Mouse (Mus musculus) megakaryocyte, adult 5-6 weeks (primary cell): Measurements from ENCODE around the gene Mdh1b. TPM values are rescaled to one million over a fixed set of nuclear protein-coding genes. Genes with fewer than 3 reads are reported as not detected.

Experiments
- ATAC-seq: 2 replicates; pipeline ENCODE4 v1.8.0; 2016; ENCODE audit warnings: mild to moderate bottlenecking, inconsistent platforms; ENCODE audit not compliant: poor library complexity, severe bottlenecking
- total RNA-seq, 2 experiments: library from RNA; stranded (forward) in 1 of 2; stranded (reverse) in 1 of 2; fragments of 153-499, 151-499 nt in 1 of 2; fragments of 221-1000, 200-1000 nt in 1 of 2; gene quantifications; 2 replicates each; pipeline versions ENCODE4 v1.2.3 to v1.2.4; 2015 to 2017

The Mdh1b gene
- total RNA-seq (2015) (not detected in 2 replicates), total RNA-seq (2017) (not detected in 2 replicates)

DNA sequence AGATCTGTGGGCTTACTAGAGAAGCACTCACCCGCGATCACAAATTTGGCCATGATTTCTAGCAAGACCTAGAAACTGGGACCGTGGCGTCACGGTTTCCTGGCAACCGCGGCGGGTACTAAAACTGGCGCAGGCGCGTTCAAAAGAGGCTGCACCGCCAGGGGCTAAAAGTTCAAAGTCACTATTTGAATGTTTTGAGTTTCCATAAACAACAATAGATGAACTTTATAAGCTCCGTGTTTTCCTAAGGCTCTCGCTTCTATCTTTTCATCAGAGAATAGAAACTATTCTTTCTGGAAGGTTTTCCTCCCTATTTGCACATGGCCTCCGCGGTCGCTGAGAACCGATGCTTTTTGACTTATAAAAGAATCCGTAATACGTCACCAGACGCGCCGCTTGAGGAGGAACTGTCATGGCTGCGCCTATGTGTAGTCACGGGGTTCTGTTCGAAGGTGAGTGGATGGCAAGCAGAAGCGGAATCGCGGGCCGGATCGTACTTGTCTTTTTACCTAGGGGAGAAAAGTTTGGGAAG is at the start of gene Mdh1b, which contains the start of gene Fastkd2:
Gene Mdh1b, minus strand, starts transcription at position 79 of the 532 bp plus-strand sequence.
Gene Fastkd2, plus strand, starts transcription at position 375 of the 532 bp plus-strand sequence.
- ATAC-seq = peak; percentile 100

DNA sequence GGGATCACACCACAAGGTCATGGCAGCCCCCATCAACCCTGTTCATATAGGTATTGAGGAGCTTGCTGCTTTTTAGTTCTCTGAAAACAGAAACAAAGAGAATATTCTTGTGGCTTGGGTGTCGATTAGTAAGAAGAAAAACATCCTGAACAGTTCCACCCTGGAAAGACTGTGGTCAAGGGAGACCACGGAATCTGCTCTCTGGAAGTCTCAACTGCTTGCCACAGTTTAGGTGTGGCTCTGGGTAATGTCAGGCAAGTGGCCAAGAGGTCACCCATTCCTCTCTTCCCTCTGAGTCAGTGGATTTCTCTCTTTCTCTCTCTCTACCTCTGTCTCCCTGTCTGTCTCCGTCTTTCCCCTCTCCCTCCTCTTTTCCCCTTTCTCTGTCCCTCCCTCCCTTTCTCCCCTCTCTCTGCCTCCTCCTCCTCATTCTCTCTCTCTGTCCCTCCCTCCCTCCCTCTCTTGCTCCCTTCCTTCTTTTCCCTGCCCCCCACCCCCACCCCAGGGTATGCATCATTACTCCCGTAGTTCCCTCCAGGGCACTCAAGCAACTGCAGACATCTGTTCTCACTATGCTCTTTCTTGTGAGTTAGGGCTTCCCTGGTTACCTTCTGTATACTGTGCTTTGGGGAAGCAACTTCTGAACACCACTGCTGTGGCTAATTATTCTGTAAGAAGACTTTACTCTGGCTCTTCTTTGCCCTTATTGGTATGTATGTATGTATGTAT is 46.9 kb upstream of the Mdh1b start:
- no peak for ATAC-seq

DNA sequence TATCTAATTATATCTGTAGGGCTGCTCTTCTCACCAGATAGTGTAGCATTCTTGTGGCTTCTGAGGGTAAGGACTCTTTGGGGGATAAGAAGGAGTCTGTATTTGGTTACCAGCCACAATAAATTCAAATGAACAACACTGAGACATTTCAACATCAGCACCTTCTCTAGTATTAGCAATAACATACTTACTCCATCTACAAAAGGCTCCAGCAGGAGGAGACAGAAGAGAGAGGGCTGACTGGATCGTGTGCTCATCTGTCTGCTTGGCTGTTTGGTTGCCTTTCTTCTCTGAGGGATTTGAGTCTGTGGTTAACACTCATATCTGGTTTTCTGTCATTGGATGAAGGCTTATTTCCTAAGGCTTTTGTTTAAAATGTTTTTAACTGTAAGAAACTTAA is 46.3 kb upstream of the Mdh1b start:
- ATAC-seq = no peak

DNA sequence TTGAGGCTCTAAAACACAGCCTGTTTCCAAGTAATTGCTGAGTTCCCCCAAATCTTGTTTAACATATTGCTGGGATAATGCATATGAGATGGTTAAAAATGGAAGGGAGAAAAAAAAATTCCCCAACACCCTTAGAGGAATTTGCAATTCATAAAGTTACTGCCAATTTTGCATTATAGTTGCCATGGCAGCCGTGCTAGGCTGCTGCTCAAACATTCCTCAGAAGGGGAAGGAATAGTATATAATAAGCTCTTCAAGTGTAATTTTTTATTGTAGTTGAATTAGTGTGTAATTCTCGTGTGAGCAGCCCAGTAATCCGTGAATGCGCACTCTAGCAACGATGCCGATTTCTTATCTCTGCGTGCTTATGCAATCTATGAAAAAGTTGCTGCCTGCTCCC is 40.2 kb upstream of the Mdh1b start:
- ATAC-seq = no peak

DNA sequence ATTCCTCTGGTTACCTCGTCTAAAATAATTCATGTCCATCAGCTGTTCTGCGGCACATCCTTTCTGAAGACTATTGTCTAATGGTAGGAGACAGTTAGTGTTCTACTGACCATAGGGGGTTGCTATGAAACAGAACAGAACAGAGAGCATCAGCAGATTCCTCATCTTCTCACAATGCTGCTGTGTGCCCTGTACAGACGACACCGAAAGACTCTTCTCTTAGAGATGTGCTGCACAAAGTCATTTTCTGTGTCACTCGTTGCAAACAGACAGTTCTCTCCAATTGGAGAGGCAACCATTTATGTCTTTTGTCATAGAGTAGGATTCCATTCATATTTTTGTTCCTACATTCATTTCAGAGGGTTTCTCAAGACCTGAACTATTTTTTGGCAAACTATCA is 39.0 kb upstream of the Mdh1b start, which contains the start of gene 4933402D24Rik:
Gene 4933402D24Rik, minus strand, starts transcription at position 101 of the 400 bp plus-strand sequence.
- ATAC-seq = no peak

DNA sequence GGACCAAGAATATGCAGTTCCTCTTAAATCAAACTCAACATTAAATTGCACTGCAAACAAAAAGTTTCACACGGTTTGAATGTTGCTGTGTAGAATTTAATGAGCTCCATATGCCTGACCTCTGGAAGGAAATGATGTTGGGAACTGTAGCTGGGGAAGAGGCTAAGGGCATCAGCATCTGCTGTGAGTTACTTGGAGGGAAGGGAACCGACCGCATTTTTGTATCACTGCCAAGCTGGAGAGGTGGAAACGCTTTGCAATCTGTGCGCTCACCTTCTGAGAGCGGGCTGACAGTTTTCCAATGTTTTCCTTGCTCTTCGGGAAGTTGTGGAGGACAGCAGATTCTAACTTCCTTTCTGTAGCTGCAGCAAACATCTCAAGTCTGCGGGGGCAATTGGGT is 38.0 kb upstream of the Mdh1b start:
- ATAC-seq = no peak

DNA sequence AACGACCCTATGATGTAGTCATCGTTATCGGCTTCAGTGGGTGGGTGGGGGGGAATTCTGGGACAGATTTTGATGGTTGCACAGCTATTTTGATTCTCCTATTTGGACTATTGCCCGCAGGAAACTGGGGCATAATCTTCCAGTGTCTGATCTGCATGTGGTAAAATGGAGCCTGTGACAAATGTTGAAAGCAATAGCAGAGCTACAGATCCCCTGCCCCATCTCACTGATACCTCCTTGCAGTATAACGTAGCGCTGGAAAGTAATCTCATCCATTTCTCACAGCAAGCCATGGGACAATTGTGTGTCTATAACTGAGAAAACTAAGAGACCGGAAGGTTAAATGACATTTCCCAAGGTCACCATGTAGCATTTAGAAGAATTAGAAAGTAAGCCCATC is 34.3 kb upstream of the Mdh1b start:
- no peak for ATAC-seq

DNA sequence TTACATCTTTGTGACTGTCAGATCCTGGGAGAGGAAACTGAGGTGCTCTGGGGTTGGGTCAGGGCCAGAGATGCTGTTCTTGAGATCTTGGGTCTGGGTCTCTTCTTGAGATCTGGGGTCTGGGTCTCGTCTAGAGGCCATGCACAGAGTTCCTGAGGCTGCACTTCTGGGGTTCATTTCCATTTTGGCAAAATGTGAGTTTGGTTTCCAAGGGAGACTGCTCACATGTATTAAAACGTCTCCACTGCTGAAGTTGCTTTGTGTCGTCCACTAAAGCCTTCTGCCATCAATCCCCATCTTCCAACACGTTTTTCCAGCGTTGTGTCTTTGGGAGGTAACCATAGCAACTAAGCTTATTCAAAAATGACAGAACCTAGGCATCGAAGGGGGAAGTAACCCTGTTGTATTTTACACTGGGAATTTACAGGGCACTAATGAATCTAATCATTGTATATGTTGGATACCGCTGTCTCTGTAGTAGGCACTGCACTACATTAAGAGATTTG is 33.8 kb upstream of the Mdh1b start:
- ATAC-seq = no peak

DNA sequence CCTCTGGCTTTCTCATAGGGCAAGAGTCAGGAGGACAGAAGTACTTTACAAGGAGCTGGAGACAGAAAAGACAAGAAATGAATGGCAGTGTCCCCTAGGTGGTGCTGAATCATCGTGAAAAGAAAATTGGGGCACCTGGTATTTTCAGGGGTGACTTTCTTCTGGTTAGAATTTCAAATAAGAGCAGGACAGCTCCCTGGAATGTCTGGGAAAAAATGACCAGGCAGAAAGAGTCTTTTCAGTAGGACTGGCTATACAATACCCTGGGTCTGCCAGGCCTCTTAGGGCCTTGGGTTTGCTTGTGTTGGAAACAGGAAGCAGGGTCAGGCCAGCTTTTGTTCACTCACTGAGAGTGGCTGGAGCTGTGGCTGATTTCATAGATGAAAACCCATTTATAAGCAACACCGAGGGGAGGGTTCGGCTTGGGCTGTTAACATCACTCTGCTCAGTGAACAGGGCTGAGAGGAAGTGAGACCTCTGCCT is 33.1 kb upstream of the Mdh1b start:
- no peak for ATAC-seq

DNA sequence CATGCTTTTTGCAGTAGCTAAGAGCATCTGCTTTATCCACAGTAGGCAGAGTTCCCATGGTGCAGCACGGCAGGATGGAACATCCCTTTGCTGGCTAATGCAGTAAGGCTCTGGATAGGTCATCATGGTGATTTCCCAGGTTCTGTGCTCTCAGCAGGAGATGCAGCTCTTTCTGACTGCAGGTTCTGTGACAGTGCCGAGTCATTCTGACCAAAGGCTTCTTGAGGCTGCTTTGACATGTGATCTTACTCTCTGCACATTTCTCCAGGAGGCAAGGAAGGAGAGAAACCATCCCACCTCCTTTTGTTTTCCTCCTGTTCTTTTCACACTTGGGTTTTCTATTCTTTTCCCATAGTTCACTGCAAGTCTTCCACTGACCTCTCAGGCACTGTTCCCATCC is 25.9 kb upstream of the Mdh1b start:
- no peak for ATAC-seq

DNA sequence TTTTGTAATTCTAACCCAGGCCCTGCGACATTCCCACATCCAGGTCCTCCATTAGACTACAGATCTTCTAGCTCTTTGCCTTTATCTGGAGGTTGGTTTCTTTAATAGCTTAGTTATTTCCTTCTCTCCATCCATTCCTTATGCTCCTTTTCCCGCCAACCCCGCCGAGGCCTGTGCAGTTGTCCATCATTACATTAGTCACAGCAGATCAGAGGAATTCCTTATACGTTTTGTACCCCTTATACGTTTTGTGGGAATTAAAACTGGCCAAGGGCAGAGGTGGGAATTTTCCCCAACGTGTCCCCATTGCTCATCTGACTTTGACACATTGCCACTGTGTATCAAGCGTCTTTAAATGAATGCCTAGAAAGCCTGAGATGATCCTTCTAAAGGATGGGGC is 322 bp downstream of the Mdh1b start:
- no peak for ATAC-seq

DNA sequence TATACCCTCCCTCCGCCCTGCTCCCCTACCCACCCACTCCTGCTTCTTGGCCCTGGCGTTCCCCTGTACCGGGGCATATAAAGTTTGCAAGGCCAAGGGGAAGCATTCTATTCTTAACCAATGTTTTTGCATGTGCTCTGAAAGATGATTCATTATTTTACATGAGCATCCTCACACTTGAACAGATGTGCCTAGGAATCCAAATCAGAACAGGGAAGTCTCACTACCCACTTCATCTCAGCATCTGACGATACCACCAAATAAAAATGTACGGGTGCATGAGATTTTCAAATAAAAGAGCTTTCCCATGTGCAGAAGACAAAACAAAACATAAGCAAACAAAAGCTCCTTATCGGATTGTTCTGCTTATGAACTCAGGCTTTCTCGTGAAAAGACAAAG is 10.0 kb downstream of the Mdh1b start:
- no peak for ATAC-seq

DNA sequence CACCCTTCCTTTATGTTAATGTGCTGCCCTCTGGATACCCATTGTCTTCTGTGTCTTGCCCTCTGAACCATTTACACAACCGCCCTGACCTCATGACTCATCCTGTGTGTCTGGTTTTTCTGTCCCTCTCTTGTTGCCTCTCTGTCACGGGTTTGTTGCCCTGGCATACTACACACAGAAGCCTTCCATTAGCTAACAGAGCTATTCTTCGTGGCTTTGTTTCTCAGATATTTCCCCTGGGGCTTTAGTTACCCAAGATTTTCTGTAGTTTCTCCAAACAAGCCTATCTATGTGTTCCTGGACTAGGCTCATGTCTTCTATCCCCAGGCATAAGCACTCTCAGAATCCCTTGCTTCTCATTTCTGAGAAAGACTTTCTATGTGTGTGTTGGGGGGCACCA is 21.2 kb downstream of the Mdh1b start:
- ATAC-seq = no peak

DNA sequence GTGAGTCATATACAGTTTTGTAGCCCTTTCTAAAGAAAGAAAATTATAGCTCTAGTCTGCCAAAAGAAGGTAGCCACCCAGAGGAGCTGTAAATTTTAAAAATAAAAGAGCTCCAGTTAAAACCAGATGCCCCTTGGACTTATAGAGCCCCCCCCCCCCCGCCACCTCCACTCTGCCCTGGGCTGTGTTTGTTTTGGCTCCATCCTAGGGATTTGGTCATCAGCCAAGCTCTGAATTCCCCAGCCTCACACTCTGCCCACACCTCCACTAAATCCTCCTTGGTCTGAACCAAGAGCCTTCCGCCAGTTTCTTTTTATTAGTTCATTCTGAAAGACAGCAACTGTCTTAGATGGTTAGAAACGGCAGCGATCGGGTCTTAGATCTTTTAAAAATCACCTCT is 24.4 kb downstream of the Mdh1b start:
- ATAC-seq = no peak

DNA sequence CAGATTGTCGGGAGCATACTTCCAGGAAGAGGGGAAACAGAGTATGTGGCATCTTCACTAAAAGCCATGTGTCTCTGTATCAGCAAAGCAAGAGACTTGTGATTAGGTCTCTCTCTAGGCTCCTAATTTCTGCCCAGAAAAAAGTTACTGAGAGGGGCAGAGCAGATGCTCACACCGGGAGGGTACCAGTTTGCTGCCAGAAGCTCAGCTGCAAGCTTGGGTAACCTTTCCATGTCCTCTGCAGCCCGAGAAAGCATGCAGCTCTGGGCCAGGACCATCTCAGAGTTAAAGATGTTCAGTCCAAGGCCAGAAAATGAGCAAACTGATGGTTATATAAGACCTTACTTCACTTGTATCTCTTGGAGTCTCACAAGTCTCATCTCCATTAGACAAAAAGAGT is 33.3 kb downstream of the Mdh1b start:
- ATAC-seq = no peak

DNA sequence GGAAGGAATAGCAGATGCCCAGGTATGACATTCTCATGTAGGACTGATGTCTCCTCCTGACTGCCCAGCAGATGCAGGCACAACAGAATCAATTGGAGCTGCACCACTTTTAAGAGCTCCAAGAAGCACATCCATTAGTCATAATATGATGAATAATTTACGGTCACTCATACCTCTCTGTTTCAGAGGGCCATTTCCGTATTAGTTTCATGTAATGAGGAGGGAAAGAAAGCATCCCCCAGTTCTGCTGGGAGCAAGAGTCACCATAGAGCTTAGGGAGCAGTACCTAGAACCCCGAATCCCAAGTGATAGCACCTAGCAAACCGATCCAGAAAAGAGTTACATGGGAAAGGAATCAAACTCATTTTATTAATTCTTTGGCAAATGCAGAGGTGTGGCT is 43.3 kb downstream of the Mdh1b start, which contains the start of gene Dytn:
Gene Dytn, minus strand, starts transcription at position 101 of the 400 bp plus-strand sequence.
- ATAC-seq = no peak

DNA sequence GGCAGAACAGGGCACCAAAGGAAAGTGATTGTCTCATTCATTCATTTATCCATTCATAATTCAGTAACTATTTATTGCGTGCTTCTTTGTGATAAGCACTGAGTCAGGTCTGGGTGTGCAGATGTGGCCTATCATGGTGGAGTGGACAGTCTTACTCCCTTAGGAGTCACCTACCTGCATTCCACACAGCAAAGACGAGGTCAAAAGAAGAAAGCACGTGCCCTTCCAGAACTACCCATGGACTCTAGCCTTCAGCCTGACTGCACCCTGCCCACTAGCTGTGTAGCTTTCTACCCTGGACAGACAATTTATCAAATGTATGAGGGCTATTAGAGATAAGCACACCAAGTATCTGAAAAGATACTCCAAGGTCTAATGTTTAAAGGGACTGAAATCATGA is 54.1 kb downstream of the Mdh1b start:
- ATAC-seq = no peak

DNA sequence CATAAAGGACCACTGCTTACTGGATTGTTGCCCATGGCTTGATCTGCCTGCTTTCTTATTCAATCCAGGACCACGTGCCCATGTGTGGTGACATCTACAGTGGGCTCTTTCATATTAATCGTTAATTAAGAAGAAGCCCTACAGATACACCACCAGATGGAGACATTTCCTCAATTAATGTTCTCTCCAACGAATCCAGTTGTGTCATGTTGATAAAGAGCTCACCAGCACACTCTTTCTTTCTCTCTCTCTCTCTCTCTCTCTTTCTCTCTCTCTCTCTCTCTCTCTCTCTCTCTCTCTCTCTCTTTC is 61.3 kb downstream of the Mdh1b start:
- no peak for ATAC-seq

DNA sequence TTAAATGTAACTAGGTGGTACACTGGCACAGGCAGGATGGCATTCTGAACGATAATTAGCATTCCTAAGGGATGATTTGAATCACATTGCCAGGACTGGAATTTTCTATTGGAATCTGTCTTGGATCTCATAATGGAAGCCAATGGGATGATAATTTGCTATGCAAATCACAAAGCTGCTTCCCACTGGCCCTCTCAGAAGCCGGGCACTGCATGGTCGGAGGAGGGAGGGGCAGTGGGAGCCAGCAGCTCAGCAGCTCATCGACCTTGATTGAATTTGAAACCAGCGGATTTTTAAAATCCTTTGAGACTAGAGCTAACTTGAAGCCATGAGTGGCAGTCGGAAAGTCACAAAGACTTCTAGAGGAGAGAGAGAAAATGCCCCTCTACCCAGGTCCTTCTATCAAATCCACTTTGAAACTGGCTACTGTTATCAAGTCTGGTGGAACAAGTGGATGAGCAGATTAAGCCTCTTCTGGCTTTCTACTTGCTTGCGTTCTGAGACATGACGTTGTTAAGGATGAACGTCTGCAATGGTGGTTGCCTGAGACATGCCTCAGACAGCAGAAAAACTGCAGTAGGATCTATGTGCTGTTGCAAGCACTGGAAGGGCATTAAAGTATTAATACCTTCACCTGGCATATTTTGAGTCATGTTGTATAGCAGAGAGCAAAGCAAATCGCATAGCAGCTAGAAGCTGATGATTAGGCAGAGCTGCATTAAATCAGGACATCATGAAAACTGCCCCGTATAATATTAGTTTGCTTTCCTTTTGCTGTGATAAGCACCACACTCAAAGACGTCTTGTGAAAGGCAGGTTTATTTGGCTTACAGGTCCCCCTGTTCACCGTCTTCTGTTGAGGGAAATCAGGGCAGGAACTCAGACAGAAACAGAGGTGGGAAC is 61.9 kb downstream of the Mdh1b start:
- no peak for ATAC-seq

DNA sequence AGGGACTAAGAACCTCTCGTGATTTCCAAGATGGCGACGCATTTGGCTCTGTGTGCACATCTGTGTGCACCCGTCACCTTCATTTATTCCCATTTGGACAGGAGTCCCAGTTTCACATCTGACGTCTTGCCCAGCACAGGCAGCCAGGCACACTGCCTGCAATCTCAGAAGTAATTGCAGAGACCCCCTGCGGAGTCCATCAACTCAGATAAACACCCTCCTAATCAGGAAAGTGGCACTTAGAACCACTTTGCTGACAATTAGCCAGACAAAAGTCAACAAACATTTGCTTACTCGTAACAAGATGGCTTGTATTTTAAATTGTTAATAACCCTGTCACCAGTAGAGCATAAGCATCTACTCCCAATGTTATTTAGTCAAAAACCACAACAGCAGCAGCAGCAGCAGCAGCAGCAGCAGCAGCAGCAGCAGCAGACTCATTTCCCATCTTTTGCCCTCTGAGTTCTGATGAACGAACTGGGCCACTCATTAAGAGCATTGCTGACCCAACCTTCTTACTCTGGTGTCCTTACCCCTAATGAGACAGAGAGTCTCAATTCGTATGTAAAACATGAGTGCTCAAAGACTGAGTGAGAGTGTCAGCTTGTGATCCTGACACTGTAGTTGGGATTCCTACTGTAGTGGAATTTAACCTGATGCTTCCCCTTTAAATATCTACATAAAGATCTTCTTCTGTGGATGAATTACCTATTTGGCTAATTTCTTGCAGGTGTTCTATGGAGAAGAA is 62.7 kb downstream of the Mdh1b start:
- ATAC-seq = no peak

DNA sequence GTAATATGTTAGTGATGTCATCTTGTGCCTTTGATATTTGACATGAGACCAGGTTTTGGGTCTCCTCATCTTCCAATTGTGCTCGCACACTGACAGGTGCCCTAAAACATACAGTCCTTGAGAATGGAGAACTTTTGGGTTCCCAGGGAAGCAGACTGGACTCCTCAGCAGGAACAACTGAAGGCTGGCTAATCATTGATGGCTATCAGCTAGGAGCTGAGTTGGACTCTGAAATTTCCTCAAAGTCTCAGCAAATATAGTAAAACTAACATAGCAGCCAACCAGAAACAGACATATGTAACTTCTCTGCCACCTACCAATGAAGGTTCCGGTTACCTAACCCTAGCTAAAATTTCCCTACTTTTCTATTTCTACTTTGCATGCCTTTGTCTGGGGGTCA is 64.0 kb downstream of the Mdh1b start:
- no peak for ATAC-seq
